Mouse (Mus musculus) telencephalon, adult 2 months (tissue): ENCODE measurements around the gene Entpd3.

ENCODE experiments used
- DNase-seq: peaks from one replicate; pipeline ENCODE4 v3.0.0-alpha.2; 2011; ENCODE audit warnings: low read depth, low spot score

Entpd3 gene

GRCm38 (mm10) chr9:120579808-120580207 is 40.2 kb downstream of the Entpd3 start:
- DNase-seq, result no peak

DNA sequence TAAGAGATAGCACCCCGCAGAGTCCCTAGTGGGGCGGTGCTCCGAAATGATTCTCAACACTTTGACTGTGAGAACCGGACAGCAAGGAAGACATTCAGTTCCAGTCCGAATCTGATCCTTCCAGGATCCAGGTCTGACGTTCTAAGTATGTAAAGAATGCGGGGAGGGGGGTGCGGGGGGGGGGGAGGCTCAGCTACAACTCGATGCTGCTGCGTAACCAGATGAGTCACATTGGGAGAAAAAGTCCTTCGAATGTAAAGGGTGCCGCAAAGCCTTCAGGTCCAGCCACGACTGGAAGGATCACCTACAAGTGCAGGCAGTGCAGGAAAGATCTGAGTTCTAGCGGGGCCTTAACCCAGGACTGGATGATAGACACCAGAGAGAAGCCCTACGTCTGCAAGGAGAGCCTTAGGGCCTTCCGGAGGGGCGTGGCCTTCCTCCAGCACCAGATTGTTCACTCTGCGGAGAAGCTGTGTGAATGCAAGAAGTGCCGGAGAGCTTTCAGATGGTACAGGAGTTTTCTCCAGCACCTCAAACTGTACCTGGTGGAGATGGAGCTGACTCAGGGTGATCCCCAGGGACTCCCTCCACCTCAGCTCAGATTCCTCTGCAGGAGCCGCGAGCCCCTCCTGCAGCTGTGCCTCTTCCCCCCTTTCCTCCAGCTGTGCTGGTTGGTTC is 42.5 kb downstream of the Entpd3 start:
- DNase-seq, result no peak

GRCm38 (mm10) chr9:120582619-120583308 is 43.1 kb downstream of the Entpd3 start:
- DNase-seq, result peak; percentile 89

GRCm38 (mm10) chr9:120583314-120583713 is 43.7 kb downstream of the Entpd3 start:
- DNase-seq, result no peak

GRCm38 (mm10) chr9:120586546-120586945 is 46.9 kb downstream of the Entpd3 start:
- DNase-seq, result peak; percentile 46

- DNase-seq, result peak; percentile 34
These were observed 51.9 kb downstream of the Entpd3 start for GRCm38 (mm10) chr9:120591490-120591889.

- no peak for DNase-seq
These were observed 53.9 kb downstream of the Entpd3 start for GRCm38 (mm10) chr9:120593383-120594101.

GRCm38 (mm10) chr9:120594839-120595238 is 55.2 kb downstream of the Entpd3 start:
- no peak for DNase-seq

- DNase-seq, result no peak
These were observed 55.7 kb downstream of the Entpd3 start for GRCm38 (mm10) chr9:120595306-120595705.

DNA sequence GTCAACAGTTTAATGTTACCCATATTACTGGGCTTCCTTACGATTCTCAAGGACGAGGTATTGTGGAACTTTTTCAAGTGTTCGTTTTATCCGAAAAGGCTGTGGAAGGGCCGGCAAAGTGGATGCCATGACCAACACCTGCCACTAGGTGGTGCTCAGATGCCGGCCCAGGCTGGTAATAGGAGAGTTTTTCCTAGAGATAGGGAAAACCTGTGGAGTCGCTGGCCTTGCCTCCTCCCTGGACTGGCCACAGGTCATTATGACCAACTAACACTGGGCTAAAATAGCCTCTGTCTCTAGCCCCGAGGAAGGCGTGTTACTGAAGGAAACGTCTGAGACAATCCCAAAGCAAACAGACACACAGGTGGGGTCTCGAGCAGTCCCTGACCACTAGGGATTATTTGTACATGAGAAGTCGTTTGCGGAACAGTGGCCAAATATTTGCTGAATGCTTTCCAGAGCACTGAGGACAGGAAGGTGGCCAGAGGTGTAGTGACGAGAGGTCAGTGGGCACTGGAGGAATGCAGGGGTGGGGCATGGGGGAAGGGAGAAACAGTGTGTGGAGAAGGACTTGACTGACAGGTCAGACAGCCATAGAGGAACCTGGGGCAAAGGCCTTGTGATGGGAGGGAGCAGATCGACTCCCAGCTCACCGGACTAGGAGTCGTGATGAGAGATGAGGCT is 62.0 kb downstream of the Entpd3 start:
- no peak for DNase-seq

- no peak for DNase-seq
These were observed 62.7 kb downstream of the Entpd3 start for GRCm38 (mm10) chr9:120602172-120602838.

DNA sequence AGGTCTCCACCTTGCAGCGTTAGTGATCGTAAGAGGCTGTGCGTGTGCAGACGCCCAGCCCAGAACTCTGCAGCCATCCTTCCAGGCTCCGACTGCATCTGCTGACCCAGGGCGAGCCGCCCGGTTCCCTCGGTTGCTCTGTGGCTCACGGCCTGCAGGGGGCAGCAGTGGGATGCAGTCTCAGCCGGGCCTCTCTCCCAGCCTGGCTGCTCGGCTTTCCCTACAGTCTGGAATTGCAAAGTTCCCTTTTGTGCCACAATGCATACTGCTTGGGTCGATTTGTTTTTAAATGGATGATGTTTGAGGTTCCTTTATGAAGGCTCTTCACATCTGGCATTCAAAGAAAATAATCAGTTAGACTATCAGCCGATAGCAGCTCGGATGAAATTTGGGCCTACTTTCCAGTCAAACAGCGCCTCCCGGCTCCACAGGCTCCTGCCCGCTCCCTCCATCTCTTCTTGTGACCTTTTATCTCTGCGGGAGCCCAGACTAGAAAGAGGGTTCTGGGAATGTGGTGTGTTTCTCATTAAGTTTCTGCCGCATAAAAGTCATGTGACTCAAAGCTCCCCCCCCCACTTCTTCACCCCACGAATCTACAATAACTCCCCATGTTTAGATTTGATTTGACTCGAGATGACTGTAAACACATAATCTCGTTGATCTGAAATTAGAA is 63.4 kb downstream of the Entpd3 start:
- DNase-seq, result peak; percentile 29

DNA sequence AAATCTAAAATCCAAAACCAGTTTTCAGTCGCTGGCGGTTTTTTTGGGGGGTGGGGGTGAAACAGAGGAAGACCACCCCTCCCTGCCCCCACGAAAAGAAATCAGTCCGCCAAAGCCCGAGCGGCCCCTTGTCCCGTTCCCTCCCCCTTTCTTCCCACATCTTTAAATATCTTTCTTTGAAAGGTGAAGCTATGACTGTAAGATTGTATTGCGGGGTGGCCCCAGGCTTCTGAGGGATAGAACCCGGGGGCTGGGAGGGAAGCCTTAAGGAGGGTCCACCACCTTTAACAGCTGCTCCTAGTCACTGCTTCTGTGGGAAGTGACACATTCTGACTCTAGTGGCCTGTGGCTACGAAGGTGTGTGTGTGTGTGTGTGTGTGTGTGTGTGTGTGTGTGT is 63.9 kb downstream of the Entpd3 start:
- DNase-seq, result no peak

GRCm38 (mm10) chr9:120603956-120604355 is 64.3 kb downstream of the Entpd3 start:
- no peak for DNase-seq

GRCm38 (mm10) chr9:120611055-120611454 is 71.4 kb downstream of the Entpd3 start:
- DNase-seq, result no peak

- DNase-seq, result no peak
These were observed 74.4 kb downstream of the Entpd3 start for GRCm38 (mm10) chr9:120614059-120614458.
